Mouse (Mus musculus) MEL (cell line): Measurements from ENCODE around the gene Ncapd3.

Experiments
- CHD2 ChIP-seq: IDR thresholded peaks from 2 replicates; pipeline ENCODE4 v1.6.1; 2011; ENCODE audit warnings: low read length, improper control_type of control experiment
- CTCF ChIP-seq, 3 experiments: IDR thresholded peaks in 2 of 3; conservative IDR thresholded peaks in 1 of 3; 2 replicates each; pipeline ENCODE4 v1.5.1; 2011 to 2012; ENCODE audit warnings: low read length in 3 of 3, low read depth in 2 of 3, mild to moderate bottlenecking in 2 of 3, improper control_type of control experiment in 1 of 3, inconsistent platforms in 1 of 3, mixed read lengths in 1 of 3, moderate library complexity in 1 of 3; ENCODE audit not compliant: control insufficient read depth in 1 of 3, insufficient read depth in 1 of 3, poor library complexity in 1 of 3, severe bottlenecking in 1 of 3
- ETS1 ChIP-seq: IDR thresholded peaks from 2 replicates; pipeline ENCODE4 v1.6.1; 2012; ENCODE audit warnings: low read depth, mild to moderate bottlenecking, inconsistent platforms, low read length, improper control_type of control experiment, moderate library complexity
- JUND ChIP-seq: IDR thresholded peaks from 2 replicates; pipeline ENCODE4 v1.6.1; 2011; ENCODE audit warnings: low read depth, mild to moderate bottlenecking, improper control_type of control experiment, low read length
- MEF2A ChIP-seq: IDR thresholded peaks from 2 replicates; pipeline ENCODE4 v1.6.1; 2014; ENCODE audit warnings: low read depth, mild to moderate bottlenecking, inconsistent platforms, low read length, improper control_type of control experiment; ENCODE audit not compliant: poor library complexity, insufficient replicate concordance, severe bottlenecking; ENCODE audit errors: extremely low read depth
- MXI1 ChIP-seq: IDR thresholded peaks from 2 replicates; pipeline ENCODE4 v1.6.1; 2011; ENCODE audit warnings: mild to moderate bottlenecking, low read depth, low read length, improper control_type of control experiment
- NRF1 ChIP-seq: IDR thresholded peaks from 2 replicates; pipeline ENCODE4 v1.6.1; 2014; ENCODE audit warnings: low read depth, mild to moderate bottlenecking, inconsistent platforms, low read length, improper control_type of control experiment, moderate library complexity; ENCODE audit not compliant: poor library complexity, insufficient read depth, severe bottlenecking
- POLR2A ChIP-seq, 2 experiments: IDR thresholded peaks; 2 replicates each; pipeline ENCODE4 v1.6.1; 2011 to 2012; ENCODE audit warnings: low read length in 2 of 2, mild to moderate bottlenecking in 2 of 2, control low read depth in 1 of 2, improper control_type of control experiment in 1 of 2, low read depth in 1 of 2, moderate library complexity in 1 of 2; ENCODE audit not compliant: control insufficient read depth in 1 of 2, insufficient read depth in 1 of 2, poor library complexity in 1 of 2
- POLR2AphosphoS2 ChIP-seq: IDR thresholded peaks from 2 replicates; pipeline ENCODE4 v1.6.1; 2011; ENCODE audit warnings: low read length, improper control_type of control experiment
- SIN3A ChIP-seq: IDR thresholded peaks from 2 replicates; pipeline ENCODE4 v1.6.1; 2012; ENCODE audit warnings: low read length, improper control_type of control experiment, inconsistent platforms
- TBP ChIP-seq: IDR thresholded peaks from 2 replicates; pipeline ENCODE4 v1.8.0; 2011; ENCODE audit warnings: low read depth, low read length, improper control_type of control experiment
- TCF12 ChIP-seq: IDR thresholded peaks from 2 replicates; pipeline ENCODE4 v1.6.1; 2014; ENCODE audit warnings: low read depth, mild to moderate bottlenecking, inconsistent platforms, low read length, improper control_type of control experiment, moderate library complexity
- UBTF ChIP-seq: IDR thresholded peaks from 2 replicates; pipeline ENCODE4 v1.6.1; 2012; ENCODE audit warnings: low read depth, mild to moderate bottlenecking, inconsistent platforms, low read length, improper control_type of control experiment, moderate library complexity, borderline replicate concordance; ENCODE audit not compliant: insufficient read depth

- TF ChIP-seq CTCF (IDR thresholded peaks at IDR 0.05 in 2 of 3, conservative IDR thresholded peaks at IDR 0.05 in 1 of 3; ENCODE audit: control insufficient read depth in 1 of 3, insufficient read depth in 1 of 3, low read depth in 2 of 3, low read length in 3 of 3, poor library complexity in 1 of 3, severe bottlenecking in 1 of 3), result no peak
- TF ChIP-seq SIN3A, result peak; percentile 25; the same call in 1 of the 2 replicates
- no peak for TF ChIP-seq MEF2A
- no peak for TF ChIP-seq TBP
- no peak for TF ChIP-seq POLR2A (IDR thresholded peaks at IDR 0.05; ENCODE audit: control insufficient read depth in 1 of 2, insufficient read depth in 1 of 2, low read depth in 1 of 2, low read length in 2 of 2, poor library complexity in 1 of 2)
- peak; percentile 77 for TF ChIP-seq ETS1
- no peak for TF ChIP-seq TCF12
- TF ChIP-seq JUND, result no peak
- peak; percentile 47; the same call in 1 of the 2 replicates for TF ChIP-seq MXI1
- TF ChIP-seq UBTF, result no peak
- TF ChIP-seq POLR2AphosphoS2, result no peak
- TF ChIP-seq CHD2, result no peak
- no peak for TF ChIP-seq NRF1
Observed at GRCm38 (mm10) chr9:26985090-26985613, 44.8 kb upstream of the Ncapd3 start.
